Mouse (Mus musculus) kidney, postnatal 25 days (tissue): ENCODE data around the gene Rapgefl1.
"Not testable (repeated sequence)": the region's sequence is repeated elsewhere in the genome, so short reads cannot be mapped to it uniquely, and the experiment has no call there.

Experiments used
- DNase-seq, 2 experiments: peaks; one replicate each; pipeline ENCODE4 v3.0.0; 2021; ENCODE audit warnings: mixed read lengths in 2 of 2

Gene Rapgefl1

DNA sequence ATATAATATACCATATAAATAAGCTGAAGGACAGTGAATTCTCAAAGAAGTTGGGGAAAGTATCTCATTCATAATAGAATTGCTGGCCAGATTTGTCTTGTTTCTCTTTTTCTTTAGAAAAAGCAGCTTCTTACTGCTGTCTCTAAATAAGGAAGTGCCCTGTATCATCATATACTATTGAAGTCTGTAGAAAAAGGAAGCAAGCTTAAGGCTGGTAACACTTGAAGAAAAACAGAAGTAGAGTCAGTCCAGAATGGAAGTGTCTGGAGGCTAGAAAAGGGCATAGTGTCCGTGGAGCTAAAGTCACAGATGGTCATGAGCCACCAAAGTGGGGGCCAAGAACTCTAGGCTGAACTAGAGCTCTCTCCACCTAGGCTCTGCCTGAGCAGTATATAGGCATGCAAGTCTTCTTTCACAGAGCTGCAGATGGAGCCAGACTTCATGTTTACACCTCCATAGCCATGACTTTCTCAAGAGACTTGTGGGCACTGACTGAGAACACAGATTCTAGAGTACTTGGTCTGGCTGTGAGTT, 19.8 kb upstream of the Rapgefl1 start:
- DNase-seq, result no peak

DNA sequence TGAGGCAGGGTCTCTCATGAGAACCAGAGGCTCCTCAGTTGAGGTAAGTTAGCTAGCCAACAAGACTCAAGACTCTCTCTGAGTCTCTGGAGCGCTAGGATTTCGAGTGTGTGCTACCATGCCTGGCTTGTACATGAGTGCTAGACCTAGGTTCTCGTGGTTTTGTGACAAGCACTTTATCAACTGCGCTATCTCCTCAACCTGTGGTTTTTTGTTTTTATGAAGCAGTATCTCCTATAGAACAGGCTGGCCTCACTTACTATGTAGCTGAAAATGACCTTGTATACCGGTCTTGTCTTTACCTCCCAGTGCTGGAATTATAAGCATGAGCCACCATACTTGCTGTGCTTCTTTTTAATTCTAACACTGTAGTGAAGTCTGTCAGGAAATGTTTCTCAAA, 15.6 kb upstream of the Rapgefl1 start:
- DNase-seq, result no peak

DNA sequence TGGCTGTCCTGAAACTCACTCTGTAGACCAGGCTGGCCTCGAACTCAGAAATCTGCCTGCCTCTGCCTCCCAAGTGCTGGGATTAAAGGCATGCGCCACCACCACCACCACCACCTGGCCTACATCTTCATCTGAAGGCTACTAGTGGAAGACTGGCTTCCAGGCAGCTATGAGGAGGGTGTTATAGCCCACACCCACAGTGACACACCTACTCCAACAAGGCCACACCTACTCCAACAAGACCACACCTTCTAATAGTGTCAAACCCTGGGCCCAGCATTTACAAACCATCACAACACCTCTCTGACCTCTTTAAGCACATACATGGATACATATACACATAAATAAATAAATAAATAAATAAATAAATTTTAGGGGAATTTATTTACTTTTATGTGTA, 10.5 kb upstream of the Rapgefl1 start:
- DNase-seq, result not testable (repeated sequence)

DNA sequence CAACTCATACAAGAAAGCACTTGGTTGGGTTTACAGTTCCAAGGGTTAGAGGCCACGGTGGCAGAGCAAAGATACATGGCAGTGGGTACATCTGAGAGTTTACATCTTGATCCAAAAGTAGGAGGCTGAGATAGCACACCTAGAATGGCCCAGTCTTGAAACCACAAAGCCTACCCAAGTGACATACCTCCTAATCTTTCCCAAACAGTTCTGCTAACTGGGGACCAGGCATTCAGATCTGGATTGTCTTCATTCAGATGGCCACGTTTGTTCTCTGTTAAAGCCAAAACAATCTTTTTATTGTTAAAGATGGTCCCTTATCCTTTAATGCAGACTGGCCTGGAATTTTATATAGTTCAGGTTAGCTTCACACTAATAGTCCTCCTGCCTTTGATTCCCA, 8.7 kb upstream of the Rapgefl1 start:
- no peak for DNase-seq

DNA sequence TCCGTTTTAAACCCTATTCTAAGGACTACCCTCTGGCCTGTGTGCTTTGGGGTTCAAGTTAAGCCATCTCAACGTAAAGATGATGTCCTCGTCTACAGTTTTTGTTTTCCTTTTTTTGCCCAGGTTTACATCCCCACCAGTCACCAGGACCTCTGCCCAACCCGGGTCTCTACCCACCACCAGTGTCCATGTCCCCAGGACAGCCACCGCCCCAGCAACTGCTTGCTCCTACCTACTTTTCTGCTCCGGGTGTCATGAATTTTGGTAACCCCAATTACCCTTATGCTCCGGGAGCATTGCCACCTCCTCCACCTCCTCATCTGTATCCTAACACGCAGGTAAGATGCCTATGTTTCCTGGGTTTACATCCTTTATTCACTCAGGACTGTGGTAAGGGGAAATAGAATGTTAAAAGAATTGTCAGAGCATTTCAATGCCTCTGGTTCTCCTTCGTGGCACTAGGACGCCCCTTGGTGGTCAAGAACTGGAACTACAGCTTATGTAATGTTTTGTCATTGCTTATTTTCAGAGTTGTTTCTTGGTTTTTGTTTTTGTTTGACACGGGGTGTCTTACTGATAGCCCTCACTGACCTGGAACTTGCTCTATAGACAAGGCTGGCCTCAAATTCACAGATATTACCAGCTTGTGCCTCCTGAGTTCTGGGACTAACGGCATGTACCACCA, 7.4 kb upstream of the Rapgefl1 start:
- DNase-seq, result peak in 1 of 2 experiments; percentile 32

DNA sequence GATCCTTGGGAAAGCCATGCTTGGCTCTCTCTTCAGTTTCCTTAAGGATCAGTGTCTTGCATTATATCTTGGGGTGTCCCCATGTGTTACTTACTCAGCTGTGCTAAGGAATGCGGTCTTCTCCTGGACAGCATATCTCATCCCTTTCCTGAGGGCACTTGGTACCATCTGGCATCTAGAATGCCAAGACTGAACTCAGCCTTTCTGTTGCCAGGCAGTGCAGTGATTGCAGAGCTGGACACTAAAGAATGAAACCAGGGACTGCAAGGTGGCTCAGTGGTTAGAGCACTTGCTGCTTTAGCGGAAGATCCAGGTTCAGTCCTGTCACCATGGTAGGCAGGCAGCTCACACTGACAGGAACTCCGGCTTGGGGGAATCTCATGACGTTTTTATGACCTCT, 6.7 kb upstream of the Rapgefl1 start:
- DNase-seq, result no peak

DNA sequence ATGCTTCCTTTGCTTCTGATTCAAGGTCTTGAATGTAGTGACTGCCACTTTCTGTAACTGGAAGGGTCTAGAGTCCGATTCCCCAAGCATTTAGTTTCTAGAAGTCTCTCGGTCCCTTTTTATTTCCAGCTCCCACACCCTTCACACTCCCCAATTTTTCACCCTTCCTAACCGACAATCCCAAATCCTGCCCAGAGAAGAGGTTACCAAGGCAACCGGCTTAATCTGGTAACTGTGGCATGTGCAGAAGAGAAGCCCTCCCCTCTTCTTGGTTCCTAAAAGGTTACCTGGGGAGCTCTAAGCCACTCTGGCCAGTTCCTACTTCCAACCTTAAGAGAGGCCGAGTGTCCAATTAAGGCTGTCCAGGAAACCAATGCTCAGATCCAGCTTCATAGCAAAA, 1.3 kb upstream of the Rapgefl1 start:
- no peak for DNase-seq

DNA sequence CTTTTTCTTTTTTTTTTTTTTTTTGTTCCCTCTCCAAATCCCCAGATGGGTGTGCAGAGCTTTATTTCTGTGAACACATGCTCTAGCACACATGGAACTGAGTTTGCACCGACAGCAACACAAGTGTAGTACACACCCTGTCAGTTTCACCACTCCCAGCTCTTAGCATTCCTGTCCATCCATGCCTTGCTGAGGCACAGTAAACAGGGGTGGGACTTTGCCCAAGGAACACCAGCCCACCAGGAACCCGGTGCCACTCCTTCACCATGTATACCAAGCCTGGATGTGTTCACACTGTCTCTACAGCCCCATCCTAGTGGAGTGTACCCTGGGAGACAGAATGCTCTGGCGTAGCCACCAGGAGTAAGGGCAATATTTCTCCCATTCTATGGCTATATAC, 860 bp upstream of the Rapgefl1 start:
- DNase-seq, result no peak

DNA sequence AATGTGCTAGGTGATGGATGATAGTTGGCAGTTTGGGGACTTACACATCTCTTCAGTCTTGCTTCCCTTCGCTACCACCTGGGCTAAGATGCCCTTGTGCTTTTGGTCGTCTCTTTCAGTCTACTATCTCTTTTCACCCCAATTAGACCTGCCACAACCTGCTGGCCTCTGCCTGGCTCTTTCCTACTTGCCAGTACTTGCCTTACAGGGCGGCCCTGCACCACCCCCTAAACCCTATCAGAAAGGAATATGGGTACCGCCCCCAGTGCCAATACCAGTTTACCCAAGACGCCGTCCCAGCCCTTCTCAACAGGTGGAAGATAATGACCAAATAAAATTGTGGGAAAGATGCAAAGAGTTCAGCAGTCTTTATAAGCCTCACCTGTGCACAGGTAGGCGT, 457 bp upstream of the Rapgefl1 start:
- DNase-seq, result no peak

DNA sequence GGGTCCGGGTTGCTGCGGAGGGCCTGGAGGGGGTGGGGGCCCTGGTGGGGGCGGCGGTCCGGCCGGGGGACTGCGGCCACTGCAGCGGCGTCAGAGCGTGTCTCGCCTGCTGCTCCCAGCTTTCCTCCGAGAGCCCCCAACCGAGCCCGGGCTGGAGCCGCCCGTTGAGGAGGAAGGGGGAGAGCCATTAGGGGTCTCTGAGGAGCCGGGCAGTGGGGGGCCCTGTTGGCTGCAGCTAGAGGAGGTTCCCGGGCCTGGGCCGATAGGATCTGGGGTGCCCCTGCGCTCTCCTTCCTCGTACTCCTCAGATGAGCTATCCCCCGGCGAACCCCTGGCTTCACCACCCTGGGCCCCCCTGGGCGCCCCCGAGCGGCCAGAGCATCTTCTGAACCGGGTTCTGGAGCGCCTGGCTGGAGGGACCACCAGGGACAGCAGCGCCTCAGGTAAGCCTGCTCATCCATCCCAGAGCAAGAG, 683 bp downstream of the Rapgefl1 start:
- DNase-seq, result no peak

DNA sequence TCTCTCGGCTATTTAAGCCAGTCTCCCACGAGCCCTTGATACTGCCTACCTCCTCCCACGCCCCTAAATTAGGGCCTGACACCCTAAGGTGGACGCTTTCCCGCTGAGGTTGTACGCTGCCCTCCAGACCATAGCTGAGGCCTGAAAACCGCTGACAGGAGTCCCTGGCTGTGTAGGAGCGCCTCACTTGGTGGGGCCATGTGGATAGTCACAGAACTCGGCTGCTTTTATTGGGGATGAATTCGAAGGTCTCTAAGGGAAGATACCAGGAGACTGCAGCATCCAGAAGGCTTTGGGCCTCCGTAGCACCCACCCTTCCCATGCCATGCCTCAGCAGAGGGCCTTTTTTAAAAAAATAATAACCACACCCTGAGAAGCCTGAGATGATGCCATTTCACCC, 1.3 kb downstream of the Rapgefl1 start:
- DNase-seq, result no peak

DNA sequence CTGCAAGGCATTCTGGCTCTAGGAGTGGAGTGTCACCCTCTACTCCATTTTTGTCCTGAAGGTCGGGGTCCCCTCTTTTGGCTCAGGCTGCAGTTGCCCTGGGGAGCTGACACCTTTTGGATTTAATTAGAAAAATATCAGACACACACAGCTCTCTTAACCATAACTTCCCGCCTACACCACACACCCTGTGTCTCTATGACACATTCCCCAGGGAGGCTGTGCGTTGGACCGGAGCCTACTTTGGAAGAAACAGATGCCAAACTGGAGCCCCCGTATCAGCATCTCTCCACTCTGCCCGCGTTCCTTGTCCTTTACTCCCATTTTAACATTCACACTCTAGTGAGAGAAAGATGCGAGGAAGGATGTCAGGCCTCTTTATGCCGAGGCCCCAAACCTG, 1.9 kb downstream of the Rapgefl1 start:
- no peak for DNase-seq

DNA sequence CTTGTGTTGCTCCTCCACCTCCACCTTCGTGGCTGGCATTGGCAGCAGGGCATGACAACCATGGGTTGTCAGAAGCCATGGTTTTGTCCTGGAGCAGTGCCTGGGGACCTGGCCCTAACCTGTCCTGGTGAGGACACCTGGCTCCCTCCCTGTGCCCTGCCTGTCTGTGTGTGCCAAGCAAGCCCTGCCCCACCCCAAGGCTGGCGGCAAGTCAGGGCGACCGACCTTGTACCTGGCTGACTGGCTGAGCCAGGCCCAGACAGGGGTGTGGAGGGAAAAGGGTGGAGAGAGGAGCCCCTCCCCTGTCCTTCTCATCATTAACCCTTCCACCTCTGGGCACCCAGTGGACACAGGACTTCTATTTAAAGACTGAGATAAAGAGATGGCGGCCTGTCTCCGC, 2.8 kb downstream of the Rapgefl1 start:
- DNase-seq, result peak; percentile 45 to 75

DNA sequence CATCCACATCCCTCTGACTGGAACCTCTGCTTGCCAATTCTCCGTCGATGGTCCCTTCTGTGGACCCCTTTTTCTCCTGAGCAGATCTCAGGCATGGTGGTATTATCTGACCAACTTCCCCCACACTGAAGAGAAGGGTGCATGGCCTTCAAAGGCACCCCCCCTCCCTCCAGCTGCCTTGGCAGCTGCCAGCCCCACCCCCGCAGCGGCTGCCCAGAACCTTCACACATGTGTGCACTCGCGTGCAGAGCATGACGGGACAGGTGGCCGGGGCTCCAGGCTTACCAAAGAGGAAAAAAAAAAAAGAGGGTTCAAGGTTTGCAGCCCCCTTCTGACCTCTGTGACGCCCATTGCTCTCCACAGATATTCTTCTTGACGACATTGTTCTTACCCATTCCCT, 3.3 kb downstream of the Rapgefl1 start:
- no peak for DNase-seq

DNA sequence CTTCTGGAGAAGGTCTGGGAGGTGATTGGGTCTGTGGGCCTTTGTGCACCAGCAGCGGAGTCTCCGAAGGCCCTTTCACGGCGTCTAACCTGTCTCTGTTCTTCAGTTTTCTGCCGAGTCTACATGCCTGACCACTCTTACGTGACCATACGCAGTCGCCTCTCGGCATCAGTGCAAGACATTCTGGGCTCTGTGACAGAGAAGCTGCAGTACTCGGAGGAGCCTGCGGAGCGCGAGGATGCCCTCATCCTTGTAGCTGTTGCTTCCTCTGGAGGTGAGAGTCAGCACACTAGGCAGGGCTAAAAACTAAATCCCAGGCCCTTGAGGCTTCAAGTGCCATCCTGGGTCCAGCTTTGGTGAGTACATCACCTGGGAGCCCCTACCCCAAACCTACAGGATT, 9.4 kb downstream of the Rapgefl1 start:
- DNase-seq, result peak in 1 of 2 experiments; percentile 23

DNA sequence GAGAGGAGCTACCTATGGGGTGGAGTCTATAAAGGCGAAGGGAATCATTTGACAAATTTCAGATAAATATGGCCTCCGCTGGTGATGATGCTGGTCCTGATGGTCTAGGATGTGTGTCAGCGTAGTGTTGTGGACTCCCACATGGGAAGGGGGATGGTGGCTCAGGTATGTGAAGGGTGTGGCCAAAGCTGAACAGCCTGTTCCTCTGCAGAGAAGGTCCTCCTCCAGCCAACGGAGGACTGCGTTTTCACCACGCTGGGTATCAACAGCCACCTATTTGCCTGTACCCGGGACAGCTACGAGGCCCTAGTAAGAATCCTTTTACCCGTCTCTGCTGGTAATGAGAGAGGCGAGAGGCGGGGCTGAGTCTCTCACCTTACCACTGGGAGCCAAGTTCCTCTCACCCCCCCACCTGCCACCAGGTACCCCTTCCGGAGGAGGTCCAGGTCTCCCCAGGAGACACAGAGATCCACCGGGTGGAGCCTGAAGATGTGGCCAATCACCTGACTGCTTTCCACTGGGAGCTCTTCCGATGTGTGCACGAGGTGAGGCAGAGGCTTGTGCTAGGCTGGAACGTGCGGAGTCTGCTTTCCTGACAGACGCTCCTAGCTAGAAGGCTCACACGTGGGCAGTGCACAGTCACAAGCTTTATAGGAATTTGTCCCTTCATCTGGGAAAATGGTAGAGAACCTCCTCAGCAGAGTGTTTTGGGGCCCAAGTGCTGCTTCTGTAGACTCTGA, 10.4 kb downstream of the Rapgefl1 start:
- DNase-seq, result no peak

DNA sequence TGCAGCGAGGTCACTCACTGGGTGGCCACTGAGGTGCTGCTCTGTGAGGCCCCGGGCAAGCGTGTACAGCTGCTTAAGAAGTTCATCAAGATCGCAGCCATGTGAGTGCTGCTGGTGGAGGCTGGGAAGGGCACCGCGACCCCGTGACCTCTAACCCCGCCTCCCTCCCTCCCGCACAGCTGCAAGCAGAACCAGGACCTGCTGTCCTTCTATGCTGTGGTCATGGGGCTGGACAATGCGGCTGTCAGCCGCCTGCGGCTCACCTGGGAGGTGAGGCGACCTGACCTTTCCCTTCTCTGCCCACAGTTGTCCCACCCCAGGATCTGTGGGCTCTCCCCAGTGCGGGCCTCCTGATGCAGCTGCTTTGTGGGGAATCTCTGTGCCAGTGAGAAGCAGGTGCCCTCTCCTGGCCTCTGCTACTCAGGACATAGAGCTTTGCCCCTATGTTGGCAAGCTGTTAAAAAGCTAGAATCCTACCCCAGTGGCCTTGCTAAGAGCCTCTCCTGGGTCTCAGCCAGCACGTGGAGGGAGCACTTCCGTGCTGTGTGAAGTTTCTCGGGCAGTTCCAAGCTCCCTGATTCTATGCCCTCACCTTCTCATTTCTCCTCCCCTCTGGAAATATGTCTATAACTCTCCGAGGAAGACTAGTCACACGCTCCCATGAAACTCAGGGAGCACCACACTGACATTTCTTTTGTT, 12.8 kb downstream of the Rapgefl1 start:
- DNase-seq, result no peak

DNA sequence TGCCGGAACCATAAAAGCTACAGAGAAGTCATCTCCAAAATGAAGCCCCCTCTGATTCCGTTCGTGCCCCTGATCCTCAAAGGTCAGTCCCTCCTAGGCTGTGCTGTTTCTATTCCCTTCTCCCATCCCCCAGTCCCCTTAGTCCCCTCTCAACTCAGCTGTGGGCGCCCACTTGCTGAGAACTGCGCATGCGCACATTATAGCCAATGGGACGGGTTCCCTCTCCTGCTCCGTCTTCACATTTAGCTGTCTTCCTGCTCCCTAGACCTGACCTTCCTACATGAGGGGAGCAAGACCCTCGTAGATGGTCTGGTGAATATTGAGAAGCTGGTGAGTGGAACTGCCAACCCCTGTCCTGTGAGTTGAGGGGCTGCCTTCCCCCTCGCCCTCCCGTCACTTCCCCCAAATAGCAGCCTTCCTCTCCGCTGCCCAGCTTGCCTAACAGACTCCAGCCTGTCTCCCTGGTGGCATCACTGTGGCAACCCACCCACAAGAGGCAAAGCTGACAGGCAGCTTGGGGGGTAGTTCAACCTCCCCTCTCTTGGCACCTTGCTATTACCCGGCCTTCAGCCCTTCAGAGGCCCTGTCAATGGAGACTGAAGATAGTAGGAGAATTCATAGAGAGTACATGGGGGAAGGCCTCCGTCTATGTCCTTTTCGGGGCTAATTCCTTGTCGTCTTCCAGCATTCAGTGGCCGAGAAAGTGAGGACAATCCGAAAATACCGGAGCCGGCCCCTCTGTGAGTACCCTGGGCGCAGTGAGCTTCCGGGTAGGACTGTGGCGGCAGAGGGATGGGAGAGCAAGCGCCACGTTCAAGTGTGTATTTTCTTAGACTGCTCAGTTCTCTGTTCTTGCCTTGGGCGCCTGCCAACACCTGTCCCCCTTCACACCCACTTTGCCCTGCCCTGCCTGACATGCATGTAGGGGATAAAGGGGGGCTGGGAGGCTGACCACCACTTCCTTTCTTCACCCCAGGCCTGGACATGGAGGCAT, 13.8 kb downstream of the Rapgefl1 start:
- no peak for DNase-seq

DNA sequence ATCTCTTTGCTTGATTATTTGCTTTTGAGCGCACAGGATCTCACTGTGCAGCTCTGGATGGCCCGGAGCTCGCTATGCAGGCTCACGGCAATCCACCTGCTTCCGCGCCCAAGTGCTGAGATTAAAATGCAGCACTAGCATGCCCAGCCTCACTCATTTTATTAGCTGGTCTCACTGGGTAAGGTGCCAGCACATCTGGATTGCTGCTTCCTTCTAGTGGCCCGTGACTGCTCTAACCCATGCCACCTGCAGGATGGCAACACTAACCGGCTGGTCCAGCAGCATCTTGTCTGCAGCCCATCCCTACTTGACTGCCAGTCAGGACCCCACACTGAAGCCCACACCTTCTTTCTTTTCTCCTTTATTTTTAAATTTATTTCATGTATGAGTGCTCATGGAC, 17.5 kb downstream of the Rapgefl1 start:
- peak; percentile 44 to 56 for DNase-seq

DNA sequence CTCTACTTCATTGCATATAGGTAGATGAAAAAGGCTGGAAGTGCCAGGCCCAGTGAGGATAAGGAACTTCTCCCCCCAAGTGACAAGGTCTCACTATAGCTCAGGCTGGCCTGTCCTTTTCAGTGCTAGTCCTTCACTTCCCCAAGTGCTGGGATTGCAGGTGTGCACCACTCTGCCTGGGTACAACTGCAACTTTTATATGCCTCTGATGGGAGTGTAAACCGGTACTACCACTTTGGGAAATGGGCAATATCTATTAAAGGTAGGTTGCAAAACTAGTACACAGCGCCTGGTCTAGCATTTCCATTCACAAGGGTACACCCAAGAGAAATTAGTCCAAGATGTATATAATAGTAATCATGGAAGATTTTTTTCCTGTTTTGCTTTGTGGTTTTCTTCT, 18.1 kb downstream of the Rapgefl1 start:
- peak in 1 of 2 experiments; percentile 23 for DNase-seq

DNA sequence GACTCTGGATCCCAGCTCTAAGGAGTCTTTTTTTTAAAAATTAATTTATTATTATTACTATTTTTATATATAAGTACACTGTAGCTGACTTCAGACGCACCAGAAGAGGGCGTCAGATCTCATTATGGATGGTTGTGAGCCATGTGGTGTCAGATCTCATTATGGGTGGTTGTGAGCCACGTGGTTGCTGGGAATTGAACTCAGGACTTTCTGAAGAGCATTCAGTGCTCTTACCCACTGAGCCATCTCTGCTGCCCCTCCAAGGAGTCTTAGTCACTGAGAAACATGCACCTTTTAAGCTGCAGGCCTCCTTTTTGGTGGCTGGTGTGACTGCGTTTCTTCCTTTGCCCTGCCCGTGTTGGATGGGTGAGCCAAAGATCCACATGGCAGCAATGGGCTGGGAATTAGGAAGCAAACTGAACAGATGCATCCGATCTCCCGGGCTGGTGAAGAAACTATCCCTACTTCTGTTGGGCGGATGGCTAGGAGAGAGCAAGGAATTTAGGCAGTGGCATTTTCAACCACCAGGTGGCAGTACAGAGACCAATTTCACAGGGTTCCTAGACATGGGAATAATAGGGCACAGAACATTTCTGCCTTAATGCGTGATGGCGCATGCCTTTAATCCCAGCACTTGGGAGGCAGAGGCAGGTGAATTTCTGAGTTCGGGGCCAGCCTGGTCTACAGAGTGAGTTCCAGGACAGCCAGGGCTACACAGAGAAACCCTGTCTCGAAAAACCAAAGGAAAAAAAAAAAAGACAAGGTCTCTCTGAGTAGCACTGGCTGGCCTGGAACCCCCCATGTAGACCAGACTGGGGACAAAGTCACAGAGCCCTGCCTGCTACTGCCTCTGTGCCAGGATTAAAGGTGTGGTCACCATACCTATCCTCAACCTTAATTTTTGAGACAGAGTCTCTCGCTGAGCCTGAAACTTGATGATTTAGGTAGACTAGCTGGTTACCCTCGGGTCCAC, 22.5 kb downstream of the Rapgefl1 start:
- peak; percentile 85 to 97 for DNase-seq
